Mouse (Mus musculus): ENCODE measurements around the gene Ptpn5.

DNA sequence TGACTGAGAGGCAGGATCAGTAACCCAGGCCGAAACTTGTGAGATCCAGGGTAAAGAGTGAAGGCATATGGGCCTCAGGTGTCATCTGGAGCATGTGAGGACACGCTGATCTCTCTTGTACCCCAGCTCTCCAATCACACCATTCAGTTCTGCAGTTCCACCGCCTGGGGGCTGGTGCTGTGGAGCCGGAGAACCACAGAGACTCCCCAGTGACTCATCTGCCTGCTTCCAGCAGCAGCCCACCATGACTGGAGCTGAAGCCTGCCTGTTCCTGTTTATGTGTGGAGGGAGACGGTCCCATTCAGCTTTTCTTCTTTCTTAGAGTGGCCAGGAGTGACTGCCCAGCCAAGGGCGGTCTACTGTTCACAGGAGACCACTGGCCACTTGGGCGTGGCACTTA is 35.4 kb downstream of the Ptpn5 start:
- TF ChIP-seq CTCF (IDR thresholded peaks at IDR 0.05; ENCODE audit: borderline replicate concordance, insufficient read depth, low read depth, low read length) (no peak), POLR2A (IDR thresholded peaks at IDR 0.05; ENCODE audit: borderline replicate concordance, insufficient read depth, low read length) (no peak)

All from cerebellum, adult 2 months (tissue).